Mouse (Mus musculus) embryo, embryonic 10.5 days (tissue): ENCODE data around the gene Il25.
"Not testable (repeated sequence)": the region's sequence is repeated elsewhere in the genome, so short reads cannot be mapped to it uniquely, and the experiment has no call there.

ENCODE experiments used
- DNase-seq: peaks from one replicate; pipeline ENCODE4 v3.0.0-alpha.2; 2015; ENCODE audit warnings: low spot score

Gene Il25

GRCm38 (mm10) chr14:54927296-54927695 is 5.2 kb upstream of the Il25 start:
- no peak for DNase-seq

GRCm38 (mm10) chr14:54929801-54930200 is 2.7 kb upstream of the Il25 start:
- DNase-seq: no peak

DNA sequence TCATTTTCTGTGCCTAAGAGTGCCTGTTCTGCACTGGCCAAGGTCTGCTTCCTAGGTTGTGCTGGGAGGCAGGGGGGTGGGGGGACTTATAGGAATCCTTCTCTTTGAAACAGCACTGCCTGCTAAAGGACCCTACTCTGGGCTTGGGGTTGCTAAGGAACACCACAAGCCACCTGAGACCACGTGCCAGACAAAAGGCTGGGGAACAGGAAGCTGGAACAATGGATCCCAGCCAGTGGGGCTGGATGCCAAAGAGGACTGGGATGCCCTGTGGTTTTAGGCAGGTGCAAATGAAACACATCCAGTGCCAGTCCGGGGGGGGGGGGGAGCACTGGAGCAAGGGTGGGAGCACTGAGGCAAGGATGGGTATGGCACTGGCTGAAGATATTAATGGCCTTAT is 2.1 kb upstream of the Il25 start:
- DNase-seq: no peak

- DNase-seq: peak; percentile 18
Observed at GRCm38 (mm10) chr14:54935904-54936830, 3.7 kb downstream of the Il25 start, which contains the start of gene Cmtm5. Cmtm5 (plus strand) TSS chr14:54936261.

GRCm38 (mm10) chr14:54936831-54937160 is 4.3 kb downstream of the Il25 start:
- no peak for DNase-seq

GRCm38 (mm10) chr14:54937361-54938182 is 5.1 kb downstream of the Il25 start:
- DNase-seq: no peak

- no peak for DNase-seq
Observed at GRCm38 (mm10) chr14:54938431-54939219, 6.1 kb downstream of the Il25 start.

GRCm38 (mm10) chr14:54939434-54940175 is 7.1 kb downstream of the Il25 start:
- peak; percentile 80 for DNase-seq

DNA sequence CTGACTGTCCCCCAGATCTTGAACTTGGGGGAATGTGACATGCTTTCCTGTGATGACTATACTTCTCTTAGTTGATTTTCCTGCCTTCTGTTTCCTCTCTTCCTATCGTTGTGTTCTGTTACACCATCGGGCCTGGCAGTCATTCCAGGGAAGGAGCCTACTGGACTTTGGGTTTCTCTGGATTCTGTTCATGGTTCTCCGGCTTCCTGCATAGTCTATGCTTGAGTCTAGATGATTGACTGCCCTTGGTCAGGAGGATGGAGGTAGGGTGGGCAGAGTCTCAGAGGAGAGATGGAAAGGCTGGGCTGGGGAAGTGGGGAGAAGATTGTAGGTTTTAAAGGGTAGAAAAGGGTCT is 7.7 kb downstream of the Il25 start:
- DNase-seq: no peak

GRCm38 (mm10) chr14:54941024-54941978 is 8.8 kb downstream of the Il25 start:
- DNase-seq: no peak

- no peak for DNase-seq
Observed at GRCm38 (mm10) chr14:54942479-54942878, 10.0 kb downstream of the Il25 start.

DNA sequence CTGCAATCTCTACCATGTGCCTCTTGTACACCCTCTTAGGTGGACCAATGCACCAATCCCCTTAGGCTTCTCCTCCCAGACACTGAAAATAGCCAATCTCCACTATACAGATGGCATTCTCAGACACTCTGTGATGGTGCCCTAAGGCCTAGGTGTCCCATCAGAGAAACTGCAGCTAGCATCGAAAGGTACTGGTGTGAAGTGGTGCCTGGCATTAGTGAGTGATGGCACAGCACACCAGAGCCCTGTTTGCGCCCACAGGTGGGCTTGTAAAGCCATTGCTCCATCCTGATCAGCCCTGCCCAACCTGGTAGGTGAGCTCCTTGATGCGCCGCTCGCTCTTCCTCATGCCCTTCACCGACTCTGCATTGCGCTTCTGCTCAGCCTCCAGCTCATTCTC is 11.5 kb downstream of the Il25 start:
- DNase-seq: no peak

DNA sequence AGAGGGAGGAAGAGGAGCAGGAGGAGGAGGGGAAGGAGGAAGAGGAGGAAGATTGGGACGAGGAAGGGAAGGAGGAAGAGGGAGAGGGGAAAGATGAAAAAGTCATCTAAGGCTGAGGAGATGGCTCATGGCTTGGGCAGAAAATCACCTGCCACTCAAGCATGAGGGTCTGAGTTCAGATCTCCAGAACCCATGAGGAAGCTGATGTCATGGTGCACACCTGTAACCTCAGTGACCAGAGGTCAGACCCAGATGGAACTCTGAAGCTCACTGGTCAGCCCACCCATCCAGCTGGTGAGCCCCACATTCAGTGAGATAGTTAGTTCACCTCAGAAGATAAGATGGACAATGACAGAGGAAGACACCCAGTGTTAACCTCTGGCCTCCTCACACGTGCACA is 12.4 kb downstream of the Il25 start:
- no peak for DNase-seq

DNA sequence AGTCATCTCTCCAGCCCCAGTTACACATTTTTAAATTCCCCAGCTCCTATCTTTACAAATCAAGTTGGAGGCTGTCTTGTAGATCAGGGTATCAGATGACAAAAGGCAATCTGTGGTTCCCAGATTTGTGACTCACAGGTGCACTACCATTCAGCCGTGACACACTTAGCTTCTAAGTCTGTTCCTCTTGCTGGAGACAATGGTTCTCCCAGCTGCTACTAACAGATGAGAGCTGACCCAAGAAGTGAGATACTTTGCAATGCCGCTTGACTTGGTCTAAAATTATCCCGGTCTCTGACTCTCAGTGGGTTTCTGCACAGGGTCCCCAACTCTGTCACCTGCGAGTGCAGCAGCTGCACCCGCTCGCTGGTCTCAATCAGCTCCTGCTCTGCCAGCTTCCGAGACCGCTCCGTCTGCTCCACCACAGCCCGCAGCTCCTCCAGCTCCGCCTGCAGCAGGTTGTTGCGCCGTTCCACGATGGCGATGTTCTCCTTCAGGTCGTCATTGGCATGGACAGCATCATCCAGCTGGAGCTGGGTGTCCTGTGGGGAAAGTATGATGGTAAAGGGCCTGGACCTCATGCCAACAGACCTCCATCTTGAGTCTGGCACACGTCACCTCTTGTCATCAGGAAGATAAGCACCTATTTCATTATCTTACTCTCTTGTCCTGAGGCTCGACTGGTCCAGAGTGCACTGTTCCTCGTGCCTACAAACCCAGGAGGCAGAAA is 13.6 kb downstream of the Il25 start:
- DNase-seq: no peak

GRCm38 (mm10) chr14:54947008-54947407 is 14.5 kb downstream of the Il25 start:
- not testable (repeated sequence) for DNase-seq

DNA sequence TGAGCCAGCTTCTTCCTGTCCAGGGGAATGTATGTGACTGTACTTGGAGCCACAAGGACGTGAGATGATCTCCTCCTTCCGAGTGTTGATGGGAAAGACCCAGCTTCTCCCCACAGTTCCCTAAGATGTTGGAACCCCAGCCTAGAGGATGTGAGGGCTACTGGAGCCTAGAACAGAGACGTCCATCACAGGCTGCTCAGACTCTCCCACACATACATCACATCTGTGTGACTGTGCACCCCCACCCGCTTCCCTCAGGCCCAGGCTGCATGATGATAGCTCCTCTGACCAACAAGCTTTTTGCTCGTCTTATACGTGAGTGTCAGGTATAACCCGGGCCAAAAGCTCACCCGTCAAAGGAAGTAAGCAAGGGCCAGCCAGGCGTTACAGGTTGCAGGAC is 16.3 kb downstream of the Il25 start:
- DNase-seq: no peak

GRCm38 (mm10) chr14:54950493-54950892 is 18.0 kb downstream of the Il25 start:
- no peak for DNase-seq

GRCm38 (mm10) chr14:54951587-54951986 is 19.1 kb downstream of the Il25 start:
- DNase-seq: no peak

- DNase-seq: no peak
Observed at GRCm38 (mm10) chr14:54953664-54954206, 21.2 kb downstream of the Il25 start.
